Mouse (Mus musculus): Measurements from ENCODE around the gene Sec1.

Sec1 gene

DNA sequence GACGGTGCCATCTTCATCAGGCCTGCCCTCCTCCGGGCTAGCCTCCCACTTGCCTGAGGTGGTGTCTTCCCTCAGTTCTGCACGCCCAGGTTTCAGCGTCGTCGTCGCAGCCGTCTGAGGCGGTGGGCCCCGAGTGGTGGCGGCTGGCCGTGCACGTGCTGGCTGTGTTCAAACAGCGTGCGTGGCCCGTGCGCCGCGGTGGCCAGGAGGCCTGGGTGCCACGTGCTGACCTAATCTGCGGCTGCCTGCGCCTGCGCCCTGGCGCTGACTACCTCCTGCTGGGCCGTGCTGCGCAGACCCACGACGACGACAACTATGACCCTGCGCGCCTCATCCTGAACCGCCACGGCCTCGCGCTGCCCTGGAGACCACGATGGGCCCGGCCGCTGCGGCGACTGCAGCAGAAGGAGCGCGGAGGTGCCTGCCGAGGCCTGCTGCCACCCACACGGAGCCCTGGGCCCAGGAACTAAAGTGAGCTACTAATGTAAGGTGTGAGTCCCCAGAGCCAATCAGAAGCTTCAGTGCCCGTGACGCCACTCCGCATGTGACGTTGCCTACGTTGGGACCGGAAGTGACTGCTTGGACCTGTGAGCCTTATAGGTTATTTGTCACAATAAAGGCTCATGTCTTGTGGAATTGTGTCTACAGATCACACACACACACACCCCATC, at the start of gene Sec1:
TSS of gene Sec1 (minus strand) at position 482 of the 671 bp plus-strand sequence.
- no peak for DNase-seq (ENCODE audit: low read depth)

DNA sequence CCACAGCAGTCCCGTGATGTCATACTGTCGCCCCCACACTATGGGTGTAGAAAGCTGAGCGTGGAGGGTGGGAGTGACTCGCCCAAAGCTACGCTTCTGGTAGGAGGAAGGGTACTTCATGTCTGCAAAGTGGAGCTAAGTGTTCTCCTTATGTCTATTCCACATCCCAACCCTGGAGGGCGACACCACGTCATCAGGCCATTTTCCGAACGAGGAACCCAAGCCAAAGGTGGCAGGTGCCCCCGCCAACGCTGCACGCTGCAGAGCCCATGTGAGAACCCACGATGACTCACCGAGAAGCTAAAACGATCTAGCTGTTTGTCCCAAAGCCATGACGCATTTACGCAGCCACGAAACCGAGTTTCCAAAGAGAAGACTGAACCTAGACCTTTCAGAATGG, 48.1 kb upstream of the Sec1 start:
- peak; percentile 84 for DNase-seq (ENCODE audit: low read depth)

- peak; percentile 87 for DNase-seq (ENCODE audit: low read depth)
Observed at GRCm38 (mm10) chr7:45741777-45742176, 47.6 kb upstream of the Sec1 start.

DNA sequence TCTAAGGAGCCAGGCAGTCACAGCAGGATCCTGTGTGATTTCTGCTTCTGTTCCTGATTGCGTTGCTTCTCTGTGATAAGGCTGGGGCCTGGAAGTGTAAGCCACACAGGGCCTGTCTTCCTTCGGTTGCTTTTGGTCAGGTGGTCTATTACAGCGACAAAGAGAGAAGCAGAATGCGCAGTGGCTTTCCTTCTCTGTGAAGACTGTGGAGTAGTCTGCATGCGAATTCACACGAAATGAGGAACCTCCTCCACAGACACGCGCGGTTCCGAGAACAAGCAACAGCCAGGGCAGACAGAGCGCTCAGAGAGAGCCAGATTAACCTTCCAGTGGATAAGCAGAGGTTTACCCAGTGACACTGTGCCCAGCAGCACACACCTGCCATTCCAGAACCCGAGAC, 47.1 kb upstream of the Sec1 start:
- no peak for DNase-seq (ENCODE audit: low read depth)

DNA sequence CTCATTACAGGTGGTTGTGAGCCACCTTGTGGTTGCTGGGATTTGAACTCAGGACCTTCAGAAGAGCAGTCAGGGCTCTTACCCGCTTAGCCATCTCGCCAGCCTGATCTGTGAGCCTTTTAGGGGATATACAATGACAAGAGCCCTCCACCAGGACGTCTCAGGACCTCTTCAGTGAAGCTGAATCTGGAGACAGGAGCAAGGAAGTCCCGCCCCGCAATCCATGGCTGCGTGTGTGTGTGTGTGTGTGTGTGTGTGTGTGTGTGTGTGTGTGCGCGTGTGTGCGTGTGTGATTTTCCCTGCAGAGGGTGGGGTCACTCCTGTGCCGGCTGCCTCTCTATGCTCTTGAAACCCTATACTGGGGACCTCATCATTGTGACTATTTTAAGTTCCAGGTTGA, 45.6 kb upstream of the Sec1 start:
- DNase-seq (ENCODE audit: low read depth): peak; percentile 61

DNA sequence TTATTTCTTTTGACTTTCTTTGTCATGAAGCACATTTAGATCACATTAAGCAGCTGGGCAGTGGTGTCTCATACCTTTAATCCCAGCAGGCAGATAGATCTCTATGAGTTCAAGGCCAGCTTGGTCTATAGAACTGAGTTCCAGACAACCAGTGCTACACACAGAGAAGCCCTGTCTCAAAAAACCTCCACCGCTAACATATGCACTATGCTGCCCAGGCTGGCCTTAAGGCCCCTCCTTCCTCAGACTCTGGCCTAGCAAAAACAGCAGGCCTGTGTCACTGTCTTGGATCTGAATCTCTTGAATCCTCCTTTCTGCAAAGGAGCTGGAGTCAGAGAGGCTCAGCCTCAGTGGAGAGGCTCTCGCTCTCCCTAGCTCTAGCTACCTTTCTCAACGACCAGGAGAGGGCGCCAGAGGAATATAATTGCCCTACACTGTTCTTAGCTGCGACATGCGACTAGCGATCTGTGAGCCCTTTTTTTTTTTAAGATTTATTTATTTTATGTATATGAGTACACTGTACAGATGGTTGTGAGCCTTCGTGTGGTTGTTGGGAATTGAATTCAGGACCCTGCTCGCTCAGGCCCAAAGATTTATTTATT, 45.1 kb upstream of the Sec1 start:
- DNase-seq (ENCODE audit: low read depth): peak; percentile 96

- DNase-seq (ENCODE audit: low read depth): peak; percentile 89
Observed at GRCm38 (mm10) chr7:45733477-45733876, 39.3 kb upstream of the Sec1 start.

DNA sequence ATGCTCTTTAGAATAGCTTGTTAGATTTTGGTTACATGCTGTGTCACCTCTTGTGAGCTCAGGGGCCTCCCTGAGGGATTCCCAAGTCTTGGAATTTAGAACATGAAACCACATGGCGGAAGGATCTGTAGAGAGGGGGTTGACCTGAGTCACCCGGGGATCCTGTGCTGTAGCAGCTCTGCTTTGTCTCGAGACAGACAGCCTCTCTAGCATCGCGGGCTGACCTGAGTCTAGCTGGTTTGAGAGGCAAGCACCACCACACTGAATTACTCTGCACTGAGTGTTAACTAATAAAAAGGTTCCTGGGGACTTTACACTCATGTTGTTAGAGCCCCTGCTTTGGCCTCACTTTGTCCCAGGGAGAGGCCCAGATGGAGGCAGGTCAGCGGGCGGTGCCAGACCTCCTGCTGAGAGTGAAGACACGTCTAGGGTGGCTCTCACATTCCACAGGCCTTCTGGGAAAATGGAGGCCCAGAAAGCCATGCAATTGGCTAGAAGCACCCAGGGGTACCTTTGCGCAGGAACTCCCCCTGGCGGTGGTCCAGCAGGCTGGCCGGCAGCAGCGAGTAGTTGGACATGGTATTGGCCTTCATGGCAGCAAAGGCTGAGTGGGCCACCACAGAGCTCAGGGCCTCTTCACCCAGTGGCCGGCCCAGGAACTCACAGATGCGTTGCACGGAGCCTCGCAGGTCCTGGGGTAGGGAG, 36.7 kb upstream of the Sec1 start:
- peak; percentile 48 for DNase-seq (ENCODE audit: low read depth)

GRCm38 (mm10) chr7:45727625-45728024, 33.4 kb upstream of the Sec1 start:
- DNase-seq (ENCODE audit: low read depth): no peak

DNA sequence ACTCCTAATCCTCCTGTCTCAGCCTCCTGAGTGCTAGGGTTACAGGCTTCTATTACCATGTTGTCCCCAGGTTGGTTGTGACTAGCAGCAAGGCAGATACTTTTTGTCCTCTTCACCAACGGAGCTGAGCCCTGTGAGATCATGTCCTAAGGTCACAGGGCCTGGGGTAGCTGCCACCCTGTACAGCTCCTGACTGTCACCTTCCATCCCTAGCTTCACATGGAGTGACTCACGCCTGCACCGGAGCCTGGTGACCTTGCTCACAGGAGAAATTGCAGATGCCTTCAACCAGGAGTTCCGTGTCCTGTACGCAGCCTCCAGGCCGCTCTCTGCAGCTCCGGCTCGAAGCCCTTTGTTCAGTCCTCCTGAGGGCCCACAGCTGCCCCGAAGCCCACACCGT, 32.2 kb upstream of the Sec1 start:
- no peak for DNase-seq (ENCODE audit: low read depth)

DNA sequence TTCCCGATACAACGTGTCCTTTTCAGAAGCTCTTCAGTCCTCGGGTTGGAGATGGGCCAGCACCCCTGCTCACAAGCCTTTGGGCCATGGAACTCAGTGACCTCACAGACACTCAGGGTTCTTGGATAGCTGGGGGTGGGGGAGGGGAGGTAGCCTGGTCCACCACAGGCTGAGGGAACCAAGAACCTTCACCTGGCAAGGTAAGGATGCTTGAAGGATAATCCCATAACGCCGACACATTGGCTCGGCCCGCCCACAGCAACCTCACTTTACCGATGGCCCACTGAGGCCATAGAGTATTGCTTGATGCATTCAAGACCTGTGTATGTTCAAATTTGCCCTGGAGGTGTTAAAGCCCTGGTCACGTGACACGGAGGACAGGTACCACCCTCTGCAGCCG, 31.5 kb upstream of the Sec1 start, which contains the start of gene Spaca4:
TSS of gene Spaca4 (minus strand) at position 101 of the 400 bp plus-strand sequence.
- DNase-seq (ENCODE audit: low read depth): no peak

DNA sequence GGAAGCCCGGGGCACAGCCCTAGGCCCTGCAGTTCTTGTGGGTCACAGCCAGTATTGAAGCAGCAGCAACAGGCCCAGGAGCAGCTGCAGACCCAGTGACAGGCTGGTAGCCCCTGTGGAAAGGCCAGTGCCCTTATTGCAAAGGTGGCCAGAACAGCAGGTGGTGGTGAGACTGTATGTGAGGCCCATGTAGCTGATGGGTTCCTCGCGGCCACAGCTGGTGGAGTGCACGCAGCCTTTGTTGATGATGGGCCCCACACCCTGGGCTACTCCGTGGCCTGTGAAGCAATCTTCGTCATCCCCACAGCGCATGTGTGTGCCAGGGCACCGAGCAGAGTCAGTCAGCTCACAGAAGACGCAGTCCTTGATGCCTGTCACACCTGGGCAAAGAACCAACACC, 30.9 kb upstream of the Sec1 start:
- no peak for DNase-seq (ENCODE audit: low read depth)

GRCm38 (mm10) chr7:45723781-45724180, 29.6 kb upstream of the Sec1 start:
- no peak for DNase-seq (ENCODE audit: low read depth)

DNA sequence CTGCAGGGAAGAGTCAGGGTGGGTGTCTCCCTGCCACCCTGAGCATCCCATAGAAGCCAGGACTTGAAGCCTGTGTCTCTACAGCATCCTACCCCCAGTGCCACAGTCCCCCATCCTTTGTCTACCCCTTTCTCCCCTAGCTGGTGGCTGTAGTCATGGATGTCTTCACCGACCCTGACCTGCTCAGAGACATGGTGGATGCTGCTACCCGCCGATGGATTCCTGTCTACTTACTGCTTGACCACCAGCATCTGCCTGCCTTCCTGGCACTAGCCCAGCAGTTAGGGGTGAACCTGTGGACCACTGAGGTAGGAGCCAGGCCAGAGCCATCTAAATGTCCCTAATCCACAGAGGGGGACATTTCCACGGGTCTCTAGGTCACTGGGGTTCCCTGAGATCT, 29.1 kb upstream of the Sec1 start:
- DNase-seq (ENCODE audit: low read depth): no peak

DNA sequence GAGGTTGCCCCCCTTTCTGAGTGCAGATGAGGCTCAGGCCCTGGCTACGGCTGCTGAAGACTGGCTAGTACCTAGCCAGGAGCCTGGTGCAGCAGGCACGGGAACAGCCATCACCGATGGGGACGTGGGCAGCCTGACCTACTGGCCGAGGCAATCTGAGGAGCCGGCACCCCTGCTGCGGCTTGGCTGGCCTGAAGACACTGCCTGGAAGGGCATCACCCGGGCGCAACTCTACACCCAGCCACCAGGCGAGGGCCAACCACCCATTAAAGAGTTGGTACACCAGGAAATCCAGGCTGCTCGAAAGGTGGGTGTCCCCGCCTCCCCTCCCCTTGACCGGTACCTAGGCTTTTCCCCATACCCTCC, 28.1 kb upstream of the Sec1 start:
- no peak for DNase-seq (ENCODE audit: low read depth)

- no peak for DNase-seq (ENCODE audit: low read depth)
Observed at GRCm38 (mm10) chr7:45721642-45722347, 27.6 kb upstream of the Sec1 start.

DNA sequence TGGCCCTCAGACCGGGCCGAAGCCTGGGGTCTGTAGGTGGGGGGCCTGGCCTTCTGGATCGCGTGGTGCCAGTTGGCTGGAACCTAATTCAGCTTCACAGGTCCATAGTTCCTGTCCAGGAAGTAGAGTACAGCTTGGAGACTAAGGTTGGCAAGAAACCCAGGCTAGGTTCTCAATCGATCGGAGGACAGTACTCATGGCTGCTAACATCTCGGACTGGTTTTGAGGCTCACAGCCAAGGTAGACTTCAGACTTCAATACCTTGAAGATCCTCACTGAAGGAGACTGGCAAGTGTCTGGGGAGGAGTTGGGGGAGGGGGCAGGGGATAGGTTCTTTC, 27.0 kb upstream of the Sec1 start:
- no peak for DNase-seq (ENCODE audit: low read depth)

DNA sequence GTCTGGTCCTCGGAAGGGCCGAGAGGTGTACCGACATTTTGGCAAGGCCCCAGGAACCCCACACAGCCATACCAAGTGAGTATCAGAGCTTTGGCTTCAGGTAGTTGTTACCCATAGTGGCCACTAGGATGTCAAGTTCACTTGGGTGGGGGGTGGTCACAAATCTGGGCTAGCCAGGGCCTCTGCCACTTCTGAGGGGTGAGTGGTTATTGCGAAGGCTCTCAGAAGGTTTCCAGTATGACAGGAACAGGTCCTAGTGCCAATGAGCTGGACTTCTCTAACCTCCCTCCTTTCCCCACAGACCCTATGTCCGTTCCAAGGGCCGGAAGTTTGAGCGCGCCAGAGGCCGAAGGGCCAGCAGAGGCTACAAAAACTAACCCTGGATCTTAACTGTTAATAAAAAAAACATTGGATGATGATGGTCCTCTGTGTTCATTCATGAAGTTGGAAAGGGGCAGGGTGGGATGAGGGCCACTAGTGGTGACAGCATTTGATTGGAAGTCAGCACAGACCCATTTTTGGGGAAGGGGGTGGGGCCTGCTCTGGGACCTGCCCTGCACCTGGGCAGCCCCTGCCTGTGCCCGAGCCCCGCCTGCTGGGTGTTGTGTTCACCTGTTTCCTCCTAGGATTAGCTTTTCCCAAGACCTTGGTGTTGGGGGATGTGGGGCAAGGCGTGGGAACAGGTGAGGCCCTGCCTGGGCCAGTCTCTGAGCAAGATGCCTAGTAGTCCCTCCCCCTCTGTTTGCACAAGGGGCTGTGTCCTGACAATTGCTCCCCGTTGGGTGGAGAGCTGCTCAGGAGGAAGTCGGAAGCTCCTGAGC, 26.4 kb upstream of the Sec1 start, which contains the start of gene Fam83e:
TSS of gene Fam83e (plus strand) at position 800 of the 821 bp plus-strand sequence.
- DNase-seq (ENCODE audit: low read depth): peak; percentile 44

DNA sequence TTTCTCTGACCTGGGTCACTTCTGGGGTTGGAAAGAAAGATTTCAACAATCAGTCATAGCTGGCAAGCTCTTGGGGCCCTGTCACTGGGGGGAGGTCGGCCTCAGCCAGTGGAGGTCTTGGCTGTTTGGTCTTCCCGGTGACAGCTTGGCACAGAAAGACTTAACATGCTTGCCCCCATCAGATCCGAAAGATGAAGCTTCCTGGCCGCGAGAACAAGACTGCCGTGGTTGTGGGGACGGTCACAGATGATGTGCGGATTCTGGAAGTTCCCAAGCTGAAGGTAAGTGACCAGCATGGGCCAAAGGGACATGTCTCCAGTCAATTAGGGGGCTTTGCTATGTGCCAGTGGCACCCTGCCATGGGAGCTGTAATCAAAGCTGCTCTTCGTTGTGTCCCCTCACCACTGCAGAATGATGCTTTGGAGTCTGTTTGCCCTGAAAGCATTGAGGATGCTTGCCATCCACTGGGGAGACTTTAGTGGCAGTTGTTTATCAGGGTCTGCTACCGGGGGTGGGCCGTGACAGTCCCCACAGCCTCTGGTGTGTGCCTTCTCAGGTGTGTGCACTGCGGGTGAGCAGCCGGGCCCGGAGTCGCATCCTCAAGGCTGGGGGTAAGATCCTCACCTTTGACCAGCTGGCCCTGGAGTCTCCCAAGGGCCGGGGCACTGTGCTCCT, 25.7 kb upstream of the Sec1 start:
- no peak for DNase-seq (ENCODE audit: low read depth)

DNA sequence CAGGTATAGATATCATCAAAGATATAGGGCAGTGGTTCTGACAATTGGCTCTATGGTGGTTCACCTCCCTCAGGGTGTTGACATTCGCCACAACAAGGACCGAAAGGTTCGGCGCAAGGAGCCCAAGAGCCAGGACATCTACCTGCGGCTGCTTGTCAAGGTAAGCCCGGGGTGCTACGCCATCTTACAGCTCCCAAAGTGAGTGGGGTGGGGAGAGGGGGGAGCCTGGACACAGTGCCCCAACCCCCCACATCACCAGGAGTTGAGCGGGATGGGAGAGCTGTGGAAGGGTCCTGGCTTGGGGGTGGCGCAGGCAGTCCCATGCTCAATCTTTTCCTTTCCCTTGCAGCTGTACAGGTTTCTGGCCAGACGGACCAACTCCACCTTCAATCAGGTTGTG, 25.0 kb upstream of the Sec1 start:
- no peak for DNase-seq (ENCODE audit: low read depth)

DNA sequence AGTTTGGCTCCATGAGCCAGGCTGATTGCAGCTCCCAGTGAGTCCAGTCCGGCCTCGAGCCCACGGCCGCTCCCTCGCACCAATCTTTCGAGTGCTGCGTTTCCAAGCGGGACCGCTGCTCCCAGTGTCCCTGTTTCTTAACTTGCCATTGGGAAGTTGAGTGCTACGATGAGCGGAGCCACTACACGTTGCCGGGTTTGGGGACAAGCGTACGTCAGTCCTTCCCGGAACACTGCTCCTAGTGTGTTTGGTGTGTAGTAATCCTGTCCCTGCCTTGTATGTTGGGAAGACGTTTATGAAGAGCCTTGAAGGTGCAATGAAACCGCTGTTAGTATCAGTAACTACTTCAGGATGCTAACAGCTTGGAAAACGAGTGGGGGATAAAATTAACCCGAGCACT, 24.1 kb upstream of the Sec1 start:
- no peak for DNase-seq (ENCODE audit: low read depth)
